Mouse (Mus musculus) CD8-positive naive resting alpha-beta T cell, adult 2 months (primary cell): ENCODE results near the gene Kdm1b.

Source experiments
- DNase-seq, 2 experiments: peaks; one replicate each; pipeline ENCODE4 v3.0.0; 2022; ENCODE audit warnings: low read depth in 2 of 2, low spot score in 2 of 2

Gene Kdm1b

DNA sequence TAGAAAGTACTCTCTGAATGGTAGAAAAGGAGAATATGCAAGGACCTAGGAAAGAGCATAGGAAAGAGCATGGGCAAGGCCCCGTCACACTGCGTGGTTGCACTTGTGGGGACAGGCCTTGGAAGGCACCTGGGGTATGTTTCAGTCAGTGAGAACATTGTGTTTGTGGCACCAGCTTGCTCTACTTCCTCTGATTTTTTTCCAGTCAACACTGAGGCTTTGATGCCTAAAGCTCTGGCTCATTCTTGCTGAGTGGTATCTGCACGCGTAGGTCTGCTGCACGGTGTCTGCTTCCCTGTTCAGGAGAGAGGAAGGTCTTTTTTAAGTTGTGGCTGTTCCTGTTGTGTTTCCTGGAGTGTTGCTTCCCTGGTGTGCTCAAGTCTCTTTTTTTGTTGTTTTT is 13.5 kb downstream of the Kdm1b start:
- no peak for DNase-seq

DNA sequence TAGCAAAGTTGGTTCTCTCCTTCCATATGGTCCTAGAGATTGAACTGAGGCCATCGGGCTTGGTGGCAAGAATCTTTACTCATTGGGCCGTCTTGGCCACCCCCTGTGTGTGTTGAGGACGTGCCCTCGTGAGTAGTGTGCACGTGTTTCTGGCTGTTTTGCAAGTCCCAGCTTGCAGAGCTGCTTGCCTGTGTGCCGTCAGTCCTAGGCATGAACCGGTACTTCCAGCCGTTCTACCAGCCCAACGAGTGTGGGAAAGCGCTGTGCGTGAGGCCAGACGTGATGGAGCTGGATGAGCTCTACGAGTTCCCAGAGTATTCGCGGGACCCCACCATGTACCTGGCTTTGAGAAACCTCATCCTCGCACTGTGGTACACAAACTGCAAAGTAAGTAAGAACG is 19.5 kb downstream of the Kdm1b start:
- DNase-seq, result no peak

DNA sequence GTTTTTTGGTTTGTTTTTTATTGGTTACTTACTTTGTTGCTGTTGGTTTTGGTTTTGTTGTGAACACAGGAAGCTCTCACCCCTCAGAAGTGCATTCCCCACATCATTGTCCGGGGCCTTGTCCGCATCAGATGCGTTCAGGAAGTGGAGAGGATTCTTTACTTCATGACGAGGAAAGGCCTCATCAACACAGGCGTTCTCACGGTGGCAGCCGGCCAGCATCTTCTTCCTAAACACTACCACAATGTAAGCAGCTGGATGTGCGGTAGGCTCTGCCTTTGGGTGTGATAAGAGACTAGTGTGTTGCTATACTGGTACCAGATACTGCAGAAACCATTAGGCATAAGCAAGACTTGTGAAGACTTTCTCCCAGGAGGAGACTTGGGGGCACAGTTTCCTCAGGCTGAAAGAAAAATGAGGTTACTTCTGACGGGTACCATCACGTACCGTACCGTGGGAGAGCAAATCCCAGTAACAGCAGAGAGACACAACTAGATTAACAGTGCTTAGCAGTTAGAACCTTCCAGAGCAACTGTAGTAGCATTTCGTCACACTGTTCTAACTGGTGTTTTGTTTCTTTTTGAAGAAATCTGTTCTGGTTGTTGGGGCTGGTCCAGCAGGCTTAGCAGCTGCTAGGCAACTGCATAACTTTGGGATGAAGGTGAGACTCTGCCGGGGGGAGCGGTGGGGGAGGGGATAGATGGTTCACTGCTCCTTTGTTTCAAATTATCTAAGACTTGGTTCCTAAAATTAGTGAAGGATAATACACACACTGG is 20.9 kb downstream of the Kdm1b start:
- no peak for DNase-seq

DNA sequence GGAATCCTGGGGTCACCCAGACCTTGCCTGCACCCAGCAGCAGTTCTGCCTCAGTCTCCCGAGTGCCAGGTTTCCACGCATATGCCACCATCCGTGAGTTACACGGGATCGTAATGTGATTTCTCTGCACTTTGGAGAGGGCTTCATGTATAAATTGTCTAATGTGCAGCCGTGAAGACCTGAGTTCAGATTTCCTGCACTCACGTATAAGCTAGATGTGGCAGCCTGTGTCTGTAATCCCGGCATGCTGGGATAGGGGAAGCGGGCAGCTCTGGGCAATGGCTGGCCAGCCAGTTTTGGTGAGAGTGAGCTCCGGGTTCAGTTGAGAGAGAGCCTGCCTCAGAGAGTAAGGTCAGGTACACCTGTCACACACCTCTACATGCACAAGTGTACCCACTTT is 23.2 kb downstream of the Kdm1b start:
- no peak for DNase-seq

DNA sequence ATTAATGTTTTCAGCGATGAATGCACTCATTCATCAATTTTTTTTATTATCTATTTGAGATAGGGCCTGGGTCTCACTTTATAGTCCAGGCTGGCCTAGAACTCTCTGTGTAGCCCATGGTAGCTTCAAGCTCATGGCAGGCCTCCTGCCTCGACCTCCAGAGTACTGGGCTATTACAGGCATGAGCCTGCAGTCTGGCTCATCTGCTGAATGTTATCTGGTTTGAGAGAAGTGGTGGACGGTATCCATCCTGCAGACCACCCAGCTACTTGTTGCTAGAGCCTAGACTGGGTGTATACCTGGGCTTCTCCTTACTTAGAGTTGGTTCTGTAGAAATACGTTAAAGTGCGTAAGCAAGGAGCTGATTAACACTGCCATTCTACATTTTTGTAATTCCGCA is 23.7 kb downstream of the Kdm1b start:
- DNase-seq, result no peak

DNA sequence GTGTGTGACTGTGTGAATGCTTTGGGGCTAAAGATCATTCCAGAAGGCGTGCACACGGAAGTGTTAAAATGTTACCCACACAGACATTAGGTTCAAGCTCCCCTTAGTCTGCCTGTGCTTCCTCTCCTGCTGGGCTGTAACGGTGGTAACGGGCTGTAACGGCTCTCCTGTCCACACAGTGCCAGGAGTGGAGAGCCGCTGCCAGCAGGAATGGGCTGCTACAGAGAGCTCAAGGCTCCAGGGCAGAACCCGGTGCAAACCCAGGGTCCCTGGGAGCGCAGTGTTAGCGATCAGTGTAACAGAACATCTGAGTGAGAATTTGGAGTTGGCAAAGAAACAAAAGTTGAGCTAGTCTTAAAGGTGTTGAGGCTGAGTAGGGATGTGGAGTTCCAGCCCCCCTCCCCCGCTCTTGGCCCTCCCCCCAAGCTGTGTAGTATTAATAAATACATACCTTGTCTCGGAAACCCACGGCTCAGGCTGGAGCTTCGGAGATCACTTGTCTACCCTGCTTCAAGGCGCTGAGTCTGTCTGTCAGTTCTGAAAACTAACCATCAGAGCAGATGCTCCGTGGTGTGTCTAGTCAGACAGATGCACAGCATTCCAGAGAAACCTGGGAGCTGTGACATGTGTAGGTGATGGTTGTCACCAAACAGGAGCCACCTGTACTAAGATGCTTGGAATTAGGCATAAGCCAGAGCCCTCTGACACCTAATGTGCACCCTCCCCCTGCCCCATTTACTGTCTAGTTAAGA is 27.2 kb downstream of the Kdm1b start:
- DNase-seq, result no peak

DNA sequence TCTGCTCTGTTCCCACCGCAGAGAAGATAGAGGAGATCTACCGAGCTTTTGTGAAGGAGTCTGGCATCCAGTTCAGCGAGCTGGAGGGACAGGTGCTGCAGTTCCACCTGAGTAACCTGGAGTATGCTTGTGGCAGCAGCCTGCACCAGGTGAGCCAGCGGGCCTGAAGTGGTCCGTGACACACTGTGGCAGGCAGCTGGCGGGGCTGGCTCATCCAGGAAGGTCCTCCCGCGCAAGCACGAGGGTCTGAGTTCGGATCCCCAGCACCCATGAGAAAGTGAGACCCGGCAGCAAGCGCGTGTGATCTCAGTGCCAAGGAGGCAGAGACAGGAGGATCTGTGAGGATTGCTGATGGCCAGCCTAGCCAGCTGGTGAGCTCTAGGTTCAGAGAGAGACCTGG is 28.6 kb downstream of the Kdm1b start:
- DNase-seq, result no peak

DNA sequence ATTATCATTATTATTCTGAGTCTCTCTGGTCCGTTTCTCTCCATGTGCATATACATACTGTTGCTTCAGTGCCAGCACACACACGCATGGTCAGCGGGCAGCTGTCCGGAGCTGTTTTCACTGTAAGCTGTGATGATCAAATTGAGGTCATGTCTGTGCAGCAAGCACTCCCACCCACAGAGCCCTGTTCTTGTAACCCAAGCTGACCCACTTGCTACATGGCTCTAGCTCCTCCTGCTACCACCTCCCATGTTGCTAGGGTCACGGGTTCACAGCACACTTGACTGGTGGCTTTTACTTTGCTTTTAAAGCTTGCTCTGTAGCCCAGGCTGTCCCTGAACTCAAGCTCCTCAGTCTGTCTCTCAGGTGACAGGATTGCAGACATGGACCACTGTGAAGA is 29.2 kb downstream of the Kdm1b start:
- no peak for DNase-seq

DNA sequence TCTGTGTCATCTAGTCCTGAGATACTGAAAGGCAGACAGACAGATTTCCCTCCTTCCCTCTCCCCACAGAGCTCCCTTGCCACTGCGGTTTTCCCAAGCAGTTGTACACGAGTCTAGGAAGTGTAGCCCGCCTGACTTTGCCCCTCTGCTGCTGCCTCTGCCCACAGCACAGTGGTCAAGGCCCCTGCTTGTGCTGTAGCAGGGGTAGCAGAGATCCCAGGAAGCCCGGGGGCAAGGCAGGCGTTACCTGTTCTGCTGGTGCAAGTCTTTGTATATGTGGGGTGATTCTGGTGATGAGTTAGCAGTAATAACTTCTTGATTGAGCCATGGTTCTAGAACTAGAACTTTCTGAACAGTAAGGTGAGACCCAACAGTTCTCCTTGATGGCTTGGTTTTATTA is 32.9 kb downstream of the Kdm1b start:
- DNase-seq, result no peak

DNA sequence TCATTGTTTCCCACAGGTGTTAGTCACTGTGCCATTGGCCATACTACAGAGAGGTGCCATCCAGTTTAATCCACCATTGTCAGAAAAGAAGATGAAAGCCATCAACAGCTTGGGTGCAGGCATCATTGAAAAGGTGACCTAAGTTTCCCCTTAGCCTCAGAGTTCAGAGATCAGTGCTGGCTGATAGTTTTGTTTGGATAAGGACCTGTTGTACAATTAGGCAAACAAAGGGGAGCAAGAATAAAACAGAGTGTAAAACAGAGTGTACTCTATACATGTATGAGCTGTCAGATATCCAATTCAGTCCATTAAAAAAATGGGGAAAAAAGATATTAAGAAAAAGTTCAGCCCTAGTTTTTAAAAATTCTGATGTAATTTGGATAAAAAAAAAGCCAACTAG is 34.1 kb downstream of the Kdm1b start:
- DNase-seq, result no peak

DNA sequence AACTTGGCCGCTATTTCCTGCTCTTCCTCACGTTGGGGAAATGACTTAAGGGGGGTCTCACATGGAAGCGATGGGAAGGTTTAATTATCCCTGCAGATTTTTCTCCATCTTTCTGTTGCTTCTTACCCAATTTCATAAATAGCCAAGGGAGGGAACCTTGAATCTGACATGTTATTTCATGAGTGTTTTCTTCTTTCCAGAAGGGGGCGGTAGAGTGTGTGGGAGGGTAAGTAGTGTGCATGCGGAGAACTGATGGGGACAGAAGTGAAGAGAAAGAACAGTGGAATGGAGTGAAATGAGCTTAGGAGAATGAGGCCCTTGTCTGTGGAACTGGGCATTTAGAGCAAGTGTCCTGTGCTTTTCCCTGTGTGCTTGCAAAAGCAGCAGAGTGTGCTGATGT is 35.5 kb downstream of the Kdm1b start:
- DNase-seq, result no peak

DNA sequence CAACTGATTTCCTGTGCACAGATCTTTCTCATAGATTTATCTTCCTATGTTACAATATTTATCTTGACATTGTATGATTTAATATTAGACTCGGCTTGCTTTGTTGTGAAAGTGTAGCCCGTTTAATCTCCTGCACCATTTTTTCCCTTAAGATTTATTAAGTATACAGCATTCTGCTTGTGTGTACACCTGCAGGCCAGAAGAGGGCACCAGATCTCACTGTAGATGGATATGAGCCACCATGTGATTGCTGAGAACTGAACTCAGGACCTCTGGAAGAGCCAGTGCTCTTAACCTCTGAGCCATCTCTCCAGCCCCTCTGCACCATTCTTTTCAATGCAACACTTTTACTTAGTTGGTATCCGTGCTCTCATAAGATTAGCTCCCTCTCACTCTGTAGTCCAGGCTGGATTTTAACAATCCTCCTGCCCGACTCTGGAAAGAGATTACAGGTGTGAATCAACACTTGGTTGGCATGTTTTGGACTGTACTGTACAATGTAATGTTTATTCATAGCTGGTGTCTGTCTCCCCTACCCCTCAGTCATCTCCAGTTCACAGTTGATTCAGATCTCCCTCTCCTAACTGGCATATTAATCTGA is 37.7 kb downstream of the Kdm1b start:
- DNase-seq, result peak in 1 of 2 experiments; percentile 13

DNA sequence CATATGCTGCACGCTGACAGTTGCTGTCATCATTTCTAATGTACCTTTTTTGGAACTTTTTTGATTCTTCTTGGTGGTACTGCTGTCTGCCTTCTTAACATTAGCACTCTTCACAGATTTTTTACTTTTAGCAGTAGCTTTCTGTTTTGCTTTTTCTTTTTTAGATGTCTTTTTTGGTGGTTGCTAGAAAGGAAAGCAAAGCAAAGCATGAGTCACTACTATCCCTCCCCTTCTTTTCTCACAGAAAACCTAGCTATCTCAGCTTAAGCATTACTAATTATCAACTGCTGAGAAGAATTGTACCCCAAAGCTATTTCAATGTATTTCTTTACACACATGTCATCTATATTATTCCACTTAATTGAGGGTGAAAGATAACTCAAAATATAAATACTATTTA is 45.1 kb downstream of the Kdm1b start:
- no peak for DNase-seq

DNA sequence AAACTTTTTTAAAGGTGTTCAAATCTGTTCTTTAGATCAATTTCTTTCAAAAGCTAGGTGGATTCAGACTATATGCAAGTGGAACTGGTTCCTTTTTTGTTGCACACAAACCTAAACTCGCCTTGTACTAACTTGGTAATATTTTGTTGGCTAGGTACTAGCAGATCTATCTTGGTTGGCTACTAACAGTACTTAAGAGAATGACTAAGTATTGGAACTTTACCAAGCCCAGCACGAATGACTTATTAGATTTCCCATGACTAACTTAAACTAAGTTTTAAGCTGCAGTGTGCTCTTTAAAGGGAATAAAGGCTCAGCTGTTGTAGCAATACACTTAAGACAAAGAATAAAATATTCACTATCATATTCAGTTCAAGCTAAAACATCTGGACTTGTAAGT is 46.0 kb downstream of the Kdm1b start:
- no peak for DNase-seq

DNA sequence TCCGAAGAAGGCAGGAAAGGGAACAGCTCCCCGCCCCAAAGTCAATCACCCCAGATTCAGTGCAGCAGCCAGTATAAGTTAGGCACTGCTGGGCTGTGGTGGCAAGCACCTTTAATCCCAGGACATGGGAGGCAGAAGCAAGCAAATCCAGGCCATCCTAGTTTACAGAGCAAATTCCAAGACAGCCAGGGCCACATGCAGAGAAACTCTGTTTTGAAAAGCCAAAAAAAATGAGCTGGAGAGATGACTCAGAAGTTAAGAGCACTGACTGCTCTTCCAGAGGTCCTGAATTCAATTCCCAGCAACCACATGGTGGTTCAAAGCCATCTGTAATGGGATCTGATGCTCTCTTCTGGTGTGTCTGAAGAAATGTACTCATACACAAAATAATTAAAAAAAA is 50.5 kb downstream of the Kdm1b start:
- DNase-seq, result no peak

DNA sequence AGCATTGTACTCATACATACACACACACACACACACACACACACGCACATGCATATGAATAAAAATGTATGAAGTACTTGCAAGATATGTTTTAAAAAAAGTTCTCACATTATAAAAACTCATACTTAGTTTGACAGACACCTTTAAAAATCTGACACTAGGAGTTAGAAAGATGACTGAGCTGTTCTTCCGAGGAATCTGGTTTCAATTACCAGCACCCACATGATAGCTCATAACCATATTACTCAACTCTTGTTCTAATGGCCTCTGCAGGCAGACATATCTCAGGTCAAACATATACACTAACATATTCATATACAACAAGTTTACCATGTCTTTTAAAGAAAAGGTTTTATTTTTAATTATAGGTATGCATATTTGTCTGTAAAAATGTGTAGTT is 53.3 kb downstream of the Kdm1b start:
- DNase-seq, result no peak

DNA sequence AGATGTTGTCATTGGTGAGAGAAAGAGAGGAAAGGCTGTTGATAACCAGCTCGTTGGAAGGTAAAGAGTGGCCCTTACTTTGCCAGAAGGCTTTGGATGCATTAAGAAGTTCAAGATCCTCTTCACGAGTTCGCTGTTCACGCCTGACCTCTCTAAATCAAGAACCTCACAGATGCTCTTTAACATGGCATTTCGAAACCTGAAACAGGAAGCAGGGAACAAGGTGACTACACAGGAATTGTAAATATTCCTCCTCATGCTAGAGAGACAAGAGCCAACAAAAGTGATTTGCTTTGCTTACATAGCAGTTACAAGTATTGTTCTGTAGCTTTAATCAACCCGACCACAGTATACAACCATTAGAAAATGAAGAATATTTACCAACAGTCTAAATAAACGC is 56.0 kb downstream of the Kdm1b start:
- DNase-seq, result no peak

DNA sequence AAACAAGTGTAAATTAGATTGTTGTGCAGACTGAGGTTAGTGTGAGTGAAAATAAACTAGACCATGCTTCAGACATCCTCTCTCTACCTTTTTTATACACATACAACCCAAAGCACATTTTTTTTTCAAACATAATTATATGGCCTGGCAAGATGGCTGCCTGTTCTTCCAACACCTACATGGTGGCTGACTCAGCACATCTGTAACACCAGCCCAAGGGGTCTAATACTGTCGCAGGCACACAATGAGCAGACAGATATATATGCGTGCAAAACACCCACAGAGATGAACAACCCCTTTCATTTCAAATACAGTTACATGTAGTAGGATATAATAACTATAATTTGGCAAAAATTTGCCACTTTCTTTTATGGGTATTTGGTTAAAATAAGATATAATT is 57.3 kb downstream of the Kdm1b start:
- DNase-seq, result no peak

DNA sequence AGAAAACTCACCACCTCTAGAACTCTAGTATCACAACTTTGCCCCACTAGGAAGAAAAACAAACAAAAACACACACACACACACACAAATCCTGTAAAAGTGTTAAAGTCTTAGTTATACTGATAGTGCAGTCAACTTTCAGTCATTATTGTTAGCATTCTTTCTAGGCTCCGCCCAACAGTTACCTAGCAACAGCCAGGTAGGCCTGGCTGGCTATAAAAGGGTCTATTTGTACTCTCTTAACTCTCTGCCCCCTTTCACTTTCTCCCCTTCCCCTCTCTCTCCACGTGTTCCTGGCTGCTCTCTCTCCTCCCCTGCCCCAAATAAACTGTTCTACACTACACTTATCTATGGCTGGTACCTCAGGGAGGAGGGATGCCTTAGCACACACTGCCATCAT is 60.8 kb downstream of the Kdm1b start:
- DNase-seq, result no peak

DNA sequence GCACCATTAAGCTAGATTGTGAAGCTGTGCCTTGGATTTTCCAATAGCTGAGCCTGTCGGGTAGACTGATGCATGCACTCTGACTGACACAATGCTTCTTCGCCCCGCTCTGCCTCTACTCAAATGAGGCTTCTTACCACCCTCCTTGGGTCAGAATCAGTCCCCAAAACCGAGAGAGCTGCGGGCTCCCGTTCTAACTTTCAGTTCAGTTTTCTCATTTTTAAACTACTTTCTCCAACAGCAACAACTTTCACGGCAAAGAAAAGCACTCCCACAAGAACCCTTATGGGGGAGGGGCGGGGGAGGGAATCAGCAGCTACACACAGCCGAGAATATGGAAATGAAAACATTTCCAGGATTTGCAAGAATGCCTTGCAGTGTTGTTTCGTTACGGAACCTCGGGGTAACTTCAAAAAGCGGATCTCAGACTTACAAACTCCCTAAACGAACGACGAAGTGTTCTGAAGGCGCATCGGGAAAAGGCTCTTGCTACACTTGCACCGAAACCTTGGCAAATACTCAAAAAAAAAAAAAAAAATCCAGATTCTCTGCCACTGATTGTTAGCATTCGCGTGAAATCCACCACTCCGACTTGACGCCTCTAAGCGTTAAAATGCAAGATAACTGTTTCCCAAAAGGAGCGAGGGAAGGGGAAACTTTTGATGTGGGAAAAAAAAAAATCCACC is 61.7 kb downstream of the Kdm1b start:
- no peak for DNase-seq

DNA sequence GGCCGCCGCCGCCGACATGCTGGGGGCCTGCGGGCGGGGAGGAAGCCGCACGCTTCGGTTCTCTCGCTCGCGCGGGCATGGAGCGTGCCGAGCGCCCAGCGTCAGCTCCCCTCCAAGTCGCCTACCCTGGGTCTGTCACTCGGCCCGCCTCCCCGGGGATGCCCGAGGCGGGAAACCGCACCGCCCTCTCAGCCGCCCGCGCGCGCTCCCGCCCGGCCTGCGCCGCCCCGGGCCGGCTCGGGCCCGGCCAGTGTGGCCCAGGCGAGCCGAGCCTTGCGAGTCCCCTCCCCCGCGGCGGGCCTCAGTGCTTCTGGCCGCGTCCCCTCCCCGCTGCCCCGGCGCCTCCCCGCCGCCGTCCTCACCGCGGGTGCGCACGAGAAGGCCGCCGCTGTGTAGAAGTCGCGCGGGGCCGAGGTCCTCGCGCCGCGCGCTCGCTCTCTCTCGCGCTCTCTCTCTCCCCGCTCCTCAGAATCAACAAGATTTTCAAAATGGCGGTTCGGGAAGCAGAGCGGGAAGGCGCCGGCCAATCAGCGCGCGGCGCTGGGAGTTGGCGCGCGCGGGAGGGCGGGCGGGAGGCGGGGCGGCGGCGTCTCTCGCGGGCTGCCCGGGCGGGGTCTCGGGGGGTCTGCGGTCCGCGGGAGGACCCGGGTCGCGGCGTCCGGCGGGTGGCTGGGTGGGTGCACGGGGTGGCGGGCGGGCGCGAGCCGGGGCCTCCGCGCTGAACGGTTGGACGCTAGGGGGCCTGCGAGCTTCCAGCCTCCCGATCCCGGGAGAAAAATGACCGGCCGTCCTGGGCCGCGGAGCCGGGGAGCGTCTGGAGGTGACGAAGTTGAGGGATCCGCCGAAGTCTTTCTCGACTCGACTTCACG is 62.6 kb downstream of the Kdm1b start, which contains the start of gene Dek:
Gene Dek (minus strand): TSS at position 491 of the 869 bp plus-strand sequence.
- peak; percentile 63 to 72 for DNase-seq
